Mouse (Mus musculus) urinary bladder, postnatal 14 days (tissue): ENCODE measurements at regions not wholly inside any gene's neighbourhood (a gene's known extent, or its start where the extent isn't known, plus 50 kb on each side); places are given as distances from the start of the nearest gene placed in this dataset.
"Not testable (repeated sequence)": the region's sequence is repeated elsewhere in the genome, so short reads cannot be mapped to it uniquely, and the experiment has no call there.

Source experiments
- DNase-seq: peaks from one replicate; pipeline ENCODE4 v3.0.0; 2021; ENCODE audit warnings: low spot score

DNA sequence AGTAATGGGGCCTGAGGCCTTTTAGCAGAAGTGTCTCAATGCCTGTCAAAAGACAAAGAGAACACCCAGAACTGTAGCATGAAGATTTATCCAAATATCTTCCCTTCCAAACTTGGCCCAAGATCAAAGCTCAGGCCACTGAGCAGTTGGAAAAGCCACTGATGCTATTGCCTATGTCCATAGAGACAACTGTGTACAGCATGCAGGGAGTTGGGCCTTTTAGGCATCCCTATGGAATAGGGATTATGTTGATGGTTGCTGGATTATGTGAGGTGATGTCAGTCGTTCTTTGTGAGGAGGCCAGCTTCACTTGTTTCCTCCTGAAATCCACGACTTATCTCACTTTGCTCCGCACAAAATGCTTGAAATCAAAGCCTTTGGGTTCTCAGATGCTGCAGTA lies 153.1 kb upstream of the Gm17728 start:
- no peak for DNase-seq

DNA sequence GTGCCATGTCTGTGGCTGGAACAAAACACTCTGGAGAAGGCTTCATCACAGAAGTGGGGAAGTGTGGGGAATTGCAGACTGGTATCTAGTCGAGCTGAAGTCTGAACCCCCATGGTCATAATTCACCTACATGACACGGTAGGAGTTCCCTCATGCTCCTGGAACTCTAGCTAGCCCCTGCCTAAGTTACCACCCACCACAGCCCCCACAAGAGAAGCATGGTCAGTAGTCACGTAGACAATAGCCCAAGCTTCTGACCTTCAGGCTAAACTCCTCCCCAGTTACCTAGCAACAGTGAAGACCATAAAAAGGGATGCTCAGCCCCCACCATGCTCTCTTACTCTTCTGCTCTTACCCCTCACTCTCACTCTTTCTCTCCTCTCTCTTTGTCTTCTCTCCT lies 143.8 kb upstream of the Gm17728 start:
- DNase-seq: not testable (repeated sequence)

DNA sequence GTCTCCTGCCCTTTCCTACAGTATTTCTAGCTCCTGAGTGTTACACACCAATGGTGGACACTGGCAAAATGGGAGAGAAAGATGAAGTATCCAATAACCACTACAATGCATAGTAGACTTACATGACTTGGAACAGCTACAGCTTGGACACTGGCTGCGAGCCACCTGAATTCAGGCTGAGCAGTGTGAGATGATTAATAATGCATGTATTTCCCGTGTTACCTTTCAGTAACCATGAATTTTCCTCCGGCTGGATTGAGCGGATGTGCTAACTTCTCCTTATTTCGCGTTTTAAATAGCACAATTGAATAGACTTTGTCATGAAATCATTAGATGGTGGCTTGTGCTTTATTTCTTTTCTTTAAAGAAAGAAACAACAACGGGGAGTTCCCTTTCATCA lies 142.4 kb upstream of the Gm17728 start:
- DNase-seq: no peak

DNA sequence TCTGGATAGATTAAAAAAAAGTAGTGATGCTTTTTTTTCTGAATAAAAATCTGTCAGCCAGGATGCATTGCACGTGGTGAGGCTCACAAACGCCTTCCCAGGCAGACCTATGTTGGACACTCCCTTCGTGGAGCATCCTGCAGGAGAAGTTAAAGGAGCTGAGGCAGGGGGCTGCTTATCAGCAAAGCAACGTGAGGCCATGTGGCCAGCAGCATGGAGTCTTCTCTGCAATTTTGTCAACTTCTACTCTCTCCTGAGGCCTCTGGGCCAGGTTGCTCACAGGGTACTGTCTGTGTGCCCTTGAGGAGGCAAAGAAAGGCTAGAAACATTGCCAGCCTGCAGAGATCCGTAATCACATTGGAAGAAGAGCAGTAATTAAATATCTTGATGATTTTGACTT lies 140.0 kb upstream of the Gm17728 start:
- no peak for DNase-seq

DNA sequence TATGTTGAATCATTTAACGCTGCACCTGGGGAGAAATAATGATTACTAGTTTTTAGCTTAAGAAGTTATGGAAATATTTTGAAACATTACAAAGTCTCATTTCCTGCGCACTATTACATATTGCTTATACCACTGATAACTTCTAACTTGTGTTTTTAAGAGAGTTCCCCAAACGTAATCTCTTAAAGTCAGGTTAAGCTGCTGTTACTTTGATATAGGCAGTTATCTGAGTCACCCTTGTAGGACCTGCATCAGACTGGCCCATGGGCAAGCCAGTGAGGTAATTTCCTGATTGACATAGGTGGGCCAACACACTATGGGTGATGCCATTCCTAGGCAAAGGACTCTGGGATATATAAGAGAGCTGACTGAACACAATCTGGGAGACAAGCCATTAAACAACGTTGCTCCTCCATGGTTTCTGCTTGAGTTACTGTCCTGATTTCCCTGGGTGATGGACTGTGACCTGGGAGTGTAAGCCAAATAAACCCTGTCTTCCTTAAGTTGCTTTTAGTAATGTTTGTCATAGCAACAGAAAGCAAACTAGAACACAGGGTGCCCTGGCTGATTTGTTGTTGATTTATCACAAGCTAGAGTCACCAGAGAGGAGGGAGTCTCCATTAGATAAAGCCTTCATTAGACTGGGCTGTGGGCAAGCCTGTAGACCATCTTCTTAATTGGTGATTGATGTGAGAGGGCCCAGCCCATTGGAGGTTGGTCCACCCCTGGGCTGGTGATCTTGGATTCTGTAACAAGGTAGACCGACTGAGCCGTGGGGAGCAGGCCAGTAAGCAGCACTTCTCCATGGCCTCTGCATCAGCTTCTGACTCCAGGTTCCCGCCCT lies 139.3 kb upstream of the Gm17728 start:
- no peak for DNase-seq

DNA sequence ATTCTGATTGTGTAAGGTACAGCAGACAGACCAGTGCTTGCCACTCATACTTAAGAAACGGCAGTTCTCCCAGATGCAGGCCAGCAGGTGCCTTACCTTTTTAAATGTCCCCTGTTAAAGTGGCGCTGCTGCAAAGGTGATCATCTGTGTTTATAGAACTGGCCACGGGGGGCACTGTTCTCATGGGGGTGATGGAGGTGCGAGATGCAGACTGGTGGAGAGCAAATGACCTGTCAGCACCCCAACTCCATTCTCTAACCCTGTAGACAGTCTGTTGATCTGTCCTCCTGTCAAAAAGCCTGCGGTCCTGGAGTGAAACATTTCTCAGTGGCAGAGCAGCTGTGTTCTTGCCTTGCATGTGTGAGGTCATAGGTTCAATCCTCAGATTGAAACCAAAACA lies 135.4 kb upstream of the Gm17728 start:
- DNase-seq: no peak

DNA sequence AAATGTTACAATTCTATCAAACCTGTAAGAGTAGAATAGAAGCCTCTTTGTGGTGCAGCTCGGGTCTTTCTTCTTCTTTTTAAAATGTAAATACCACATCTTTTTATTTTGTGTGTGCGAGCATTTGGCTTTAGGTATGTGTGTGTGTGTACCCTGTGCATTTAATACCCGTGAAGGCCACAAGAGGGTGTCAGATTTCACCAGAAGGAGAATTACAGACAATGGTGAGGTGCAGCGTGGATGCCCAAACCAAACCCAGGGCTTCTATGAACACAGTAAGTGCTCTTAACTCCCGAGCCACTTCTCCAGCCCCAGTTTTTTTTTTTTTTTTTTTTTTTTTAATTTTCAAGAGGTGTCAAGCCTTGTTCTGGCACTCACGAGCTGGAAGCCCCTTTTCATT lies 135.0 kb upstream of the Gm17728 start:
- no peak for DNase-seq

DNA sequence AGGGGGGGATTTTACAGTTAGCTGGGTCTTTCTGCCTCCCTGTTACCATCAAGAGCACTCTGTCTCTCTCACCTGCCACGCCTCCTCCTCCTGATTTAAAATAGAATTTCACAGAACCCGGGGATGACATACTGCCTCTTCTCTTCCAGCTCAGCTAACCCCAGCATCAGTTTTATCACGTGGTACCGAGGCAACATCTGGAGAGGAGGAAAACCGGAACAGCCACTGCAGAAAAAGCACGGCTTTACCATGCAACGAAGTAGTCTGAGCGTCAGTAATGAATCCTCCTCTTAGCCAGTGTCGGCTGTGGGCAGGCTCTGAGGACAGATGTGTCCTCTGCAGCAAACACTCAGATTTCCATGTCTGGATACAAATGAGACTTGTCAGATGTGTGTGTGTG lies 134.2 kb upstream of the Gm17728 start:
- no peak for DNase-seq

DNA sequence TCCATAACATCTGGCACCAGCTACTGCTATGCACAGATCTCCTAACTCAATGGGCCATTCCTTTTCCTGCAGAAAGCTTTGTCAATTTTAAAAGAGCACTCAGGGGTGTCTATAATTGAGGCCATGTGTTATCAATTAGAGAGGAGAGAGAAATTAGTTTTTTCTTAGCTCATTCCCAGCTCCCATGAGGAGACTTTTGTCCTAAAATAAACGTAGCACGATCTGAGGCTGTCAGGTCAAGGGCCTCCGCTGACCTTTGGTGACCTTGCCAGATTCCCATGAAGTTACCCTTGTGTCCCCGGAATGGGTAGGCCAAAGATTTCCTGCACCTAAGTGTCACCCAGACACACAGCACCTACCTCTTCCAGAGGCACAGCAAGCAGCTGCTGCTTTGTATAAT lies 130.3 kb upstream of the Gm17728 start:
- no peak for DNase-seq

DNA sequence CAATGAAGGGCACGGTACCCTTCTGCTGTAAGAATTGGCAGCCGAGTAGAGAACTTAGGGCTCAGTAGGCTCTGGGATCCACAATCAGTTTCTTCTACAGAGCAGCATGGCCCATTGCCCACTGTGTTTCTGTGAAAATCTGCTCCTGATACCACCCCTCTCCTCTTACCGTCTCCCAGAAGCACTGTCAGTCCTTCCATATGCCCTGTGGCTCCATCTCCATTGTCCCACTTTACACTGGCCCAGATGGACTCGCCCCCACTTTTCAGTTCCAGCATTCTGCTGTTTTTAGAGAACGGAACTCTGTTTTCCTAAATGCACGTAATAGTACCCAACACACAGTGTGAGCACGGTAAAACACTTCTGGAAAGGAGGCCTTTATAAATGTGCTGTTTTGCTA lies 129.6 kb upstream of the Gm17728 start:
- no peak for DNase-seq

DNA sequence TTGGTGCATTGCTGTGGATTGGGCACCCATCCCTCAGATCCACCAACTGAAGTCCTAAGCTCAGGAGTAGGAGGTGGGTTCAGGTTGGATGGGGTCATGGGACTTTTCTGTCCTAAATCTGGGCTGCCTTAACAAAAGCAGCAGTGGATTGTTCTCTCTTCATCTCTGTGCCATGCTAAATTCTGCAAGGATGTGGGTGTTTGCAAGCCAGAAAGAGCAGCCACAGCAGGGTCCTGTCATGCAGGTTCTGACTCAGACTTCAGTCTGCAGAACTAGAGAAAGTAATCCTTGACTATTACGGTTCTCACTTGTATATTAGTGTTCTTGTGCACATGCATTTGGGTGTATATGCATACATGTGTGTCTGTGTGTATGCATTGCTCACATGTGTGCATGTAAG lies 125.5 kb upstream of the Gm17728 start:
- DNase-seq: no peak

DNA sequence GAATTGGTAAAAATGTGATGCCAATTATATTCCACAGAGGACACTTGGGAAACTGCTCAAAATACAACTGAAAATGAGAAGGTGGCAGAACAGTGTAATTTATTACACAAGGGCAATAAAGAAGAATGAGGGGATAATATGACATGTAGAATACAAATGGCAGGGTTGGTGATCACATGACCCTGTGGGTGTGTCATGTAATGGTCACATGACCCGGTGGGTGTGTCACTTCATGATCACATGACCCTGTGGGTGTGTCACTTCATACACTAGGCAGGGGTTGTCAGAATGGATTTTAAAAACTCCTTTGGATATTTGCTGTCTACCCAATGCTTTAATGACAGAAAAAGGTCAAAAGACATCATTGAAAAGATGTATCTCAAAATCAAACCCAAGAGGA lies 123.6 kb upstream of the Gm17728 start:
- DNase-seq: no peak

DNA sequence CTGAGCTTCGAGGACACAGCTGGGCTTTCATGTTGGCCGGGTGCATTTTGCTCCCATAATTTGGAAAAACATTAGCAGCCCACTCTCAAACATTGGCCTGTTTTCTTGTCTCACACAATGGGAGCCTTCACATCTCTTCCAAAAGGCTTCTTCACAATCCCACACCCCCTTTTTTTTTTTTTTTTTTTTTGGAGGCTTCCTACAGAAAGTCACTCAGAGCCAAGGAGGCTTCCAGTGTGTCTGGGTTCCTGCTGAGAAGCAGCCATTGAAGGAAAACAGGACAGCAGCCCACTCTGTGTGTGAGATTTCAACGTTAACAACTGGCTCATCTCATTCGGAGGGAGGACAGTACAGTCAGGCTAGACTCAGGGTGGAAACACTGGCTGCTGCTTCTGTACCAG lies 120.8 kb upstream of the Gm17728 start:
- no peak for DNase-seq

DNA sequence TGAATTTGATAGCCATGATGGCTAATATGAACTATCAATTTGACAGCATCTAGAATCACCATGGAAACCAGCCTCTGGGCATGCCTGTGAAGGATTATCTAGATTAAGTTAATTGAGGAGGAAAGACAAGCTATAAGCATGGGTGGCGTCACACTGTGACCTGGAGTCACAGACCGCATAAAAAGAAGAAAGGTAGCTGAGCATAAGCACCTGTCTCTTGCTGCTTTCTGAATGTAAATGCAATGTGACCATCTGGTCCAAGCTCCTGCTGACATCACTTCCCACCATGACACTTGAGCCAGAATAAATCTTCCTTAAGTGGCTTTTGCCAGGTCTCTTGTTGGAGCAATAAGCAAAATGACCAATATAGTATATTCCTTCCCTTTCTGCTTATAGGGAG lies 113.4 kb upstream of the Gm17728 start:
- DNase-seq: no peak

DNA sequence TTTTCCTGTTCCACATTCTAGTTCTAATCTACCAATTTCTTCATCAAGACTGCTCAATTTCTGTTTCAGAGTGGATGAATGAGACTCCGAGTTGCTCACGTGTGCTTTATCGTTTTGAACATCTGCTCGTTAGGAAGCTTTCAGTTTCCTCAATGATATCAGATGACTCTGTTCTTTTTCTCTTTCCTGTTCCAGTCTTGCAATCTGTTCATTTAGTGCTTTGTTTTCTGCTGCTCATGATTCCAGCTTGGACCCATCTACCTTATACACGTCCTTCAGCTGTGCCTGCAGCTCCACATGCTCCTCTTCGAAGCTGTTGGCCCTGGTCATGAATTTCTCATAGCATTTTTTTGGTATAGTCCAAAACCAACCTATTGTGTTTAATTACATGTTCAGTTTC lies 99.1 kb upstream of the Gm17728 start:
- no peak for DNase-seq

DNA sequence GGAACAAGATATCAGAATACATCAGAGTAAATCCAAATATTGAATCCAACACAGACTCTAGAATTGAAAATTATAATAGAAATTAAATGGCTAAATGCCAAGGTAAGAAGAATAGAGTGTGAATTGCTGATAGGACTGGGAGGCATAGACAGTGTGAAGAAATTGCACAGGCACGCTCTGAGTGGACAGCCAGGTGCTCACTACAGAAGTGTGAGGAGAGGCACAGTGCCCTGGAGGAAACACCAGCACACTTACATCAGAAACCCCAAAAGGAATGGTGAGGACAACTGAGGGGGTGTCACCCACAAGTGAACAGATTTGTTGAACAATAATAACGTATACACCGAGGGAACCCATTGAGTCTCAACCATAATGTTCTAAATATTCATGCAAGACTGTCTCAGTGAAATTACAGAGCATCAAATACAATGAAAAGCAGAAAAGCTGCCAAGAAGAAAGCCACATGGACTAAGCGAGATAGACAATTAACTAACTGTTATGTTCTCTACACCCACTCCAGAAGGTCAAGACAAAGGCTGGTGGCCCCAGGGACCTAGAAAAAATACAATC lies 92.9 kb upstream of the Gm17728 start:
- DNase-seq: no peak

DNA sequence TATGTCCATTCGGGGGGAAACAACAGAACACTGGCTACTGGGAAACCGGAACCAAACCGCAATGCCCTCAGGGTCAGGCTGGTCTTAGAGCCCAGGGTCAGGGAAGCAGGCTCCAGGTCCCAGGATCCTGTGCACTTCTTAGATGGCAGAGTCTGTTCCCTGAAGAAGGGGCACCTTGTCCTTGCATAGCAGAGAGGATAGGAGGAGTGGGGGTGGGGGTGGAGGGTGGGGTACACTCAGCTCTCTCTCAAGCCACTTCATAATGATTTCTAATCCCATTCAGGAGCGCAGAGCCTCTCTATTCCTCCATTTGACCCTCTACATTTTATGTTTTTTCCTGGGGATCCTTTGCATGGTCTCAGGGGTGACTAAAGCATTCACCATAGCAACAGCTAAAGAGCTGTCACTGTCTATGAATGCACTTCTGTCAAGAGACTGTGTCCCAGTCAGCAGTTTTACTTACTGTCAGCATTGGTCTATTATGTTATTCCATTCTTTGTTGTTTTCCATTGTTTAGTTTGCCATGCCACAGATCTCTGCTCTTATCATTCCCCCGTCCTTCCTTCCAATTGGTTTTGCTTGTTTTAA lies 64.2 kb upstream of the Gm17728 start:
- no peak for DNase-seq
